20 mouse cellular contexts compared by ENCODE assay signal in genomic region chr4:99141578-99141977, GRCm38 (mm10). TPM values are rescaled to one million over a fixed set of nuclear protein-coding genes. Genes with fewer than 3 reads are reported as not detected.
A peak's percentile ranks its signal among the peaks of the same experiment; 100 is the strongest.
DNase-seq lines count a peak whose midpoint lies in the region; ATAC-seq and TF ChIP-seq lines count a peak whose summit lies in the region.
"Had no signal": no experiment of that assay in that cellular context is flagged by ENCODE, and none has a peak within 500 bp of the region (broad histone marks: within the 10 kb centered on the region; RNA-seq: fewer than 3 reads in every experiment).

No protein-coding gene starts in this region.

- no peak for TF ChIP-seq POLR2A in lung, adult 2 months (IDR thresholded peaks at IDR 0.05; ENCODE audit: borderline replicate concordance, extremely low read depth, low read depth, low read length)
- no peak for TF ChIP-seq POLR2A in cerebellum, adult 2 months (IDR thresholded peaks at IDR 0.05; ENCODE audit: borderline replicate concordance, insufficient read depth, low read length)

- no peaks in the 10 kb centered on the region for H3K4me1 ChIP-seq in lung, postnatal 0 days (ENCODE audit: insufficient read depth, low read depth, low read length)
- H3K4me1 ChIP-seq in lung, adult 2 months (ENCODE audit: control insufficient read depth, insufficient read depth, low read length) = no peaks in the 10 kb centered on the region
- no peaks in the 10 kb centered on the region; the same call in 1 of the 2 replicates for H3K4me1 ChIP-seq in intestine, postnatal 0 days (replicated peaks; ENCODE audit: control insufficient read depth, insufficient read depth, low read length)
- H3K4me1 ChIP-seq in kidney, postnatal 0 days (replicated peaks; ENCODE audit: insufficient read depth, low read length) = no peaks in the 10 kb centered on the region; the same call in 1 of the 2 replicates
- no peaks in the 10 kb centered on the region for H3K4me1 ChIP-seq in stomach, embryonic 15.5 days
- H3K4me1 ChIP-seq in cerebellum, adult 2 months (ENCODE audit: control insufficient read depth, insufficient read depth, low read length) = no peaks in the 10 kb centered on the region
- no peaks in the 10 kb centered on the region for H3K4me1 ChIP-seq in midbrain, embryonic 16.5 days (ENCODE audit: control insufficient read depth, insufficient read depth, low read length)
- H3K4me1 ChIP-seq: embryonic facial prominence, embryonic 13.5 days; forebrain, embryonic 15.5 days; hindbrain, embryonic 10.5 days; neural tube, embryonic 12.5 days had no signal

- H3K36me3 ChIP-seq in lung, postnatal 0 days (ENCODE audit: insufficient read depth, low read length) = no peaks in the 10 kb centered on the region
- H3K36me3 ChIP-seq in intestine, postnatal 0 days (ENCODE audit: control insufficient read depth, insufficient read depth) = no peaks in the 10 kb centered on the region
- H3K36me3 ChIP-seq in kidney, postnatal 0 days (ENCODE audit: insufficient read depth, low read length) = no peaks in the 10 kb centered on the region
- no peaks in the 10 kb centered on the region for H3K36me3 ChIP-seq in stomach, embryonic 15.5 days
- no peaks in the 10 kb centered on the region for H3K36me3 ChIP-seq in midbrain, embryonic 16.5 days (ENCODE audit: control insufficient read depth, insufficient read depth, low read length)
- H3K36me3 ChIP-seq: embryonic facial prominence, embryonic 13.5 days; forebrain, embryonic 15.5 days; hindbrain, embryonic 10.5 days; liver, embryonic 12.5 days; neural tube, embryonic 12.5 days had no signal

- H3K27me3 ChIP-seq in lung, postnatal 0 days (replicated peaks; ENCODE audit: insufficient read depth, low read length) = no peaks in the 10 kb centered on the region
- no peaks in the 10 kb centered on the region for H3K27me3 ChIP-seq in intestine, postnatal 0 days (replicated peaks; ENCODE audit: control insufficient read depth, insufficient read depth, low read length)
- no peaks in the 10 kb centered on the region for H3K27me3 ChIP-seq in kidney, postnatal 0 days (ENCODE audit: insufficient read depth, low read length)
- no peaks in the 10 kb centered on the region for H3K27me3 ChIP-seq in stomach, embryonic 15.5 days (replicated peaks)
- no peaks in the 10 kb centered on the region for H3K27me3 ChIP-seq in cerebellum, adult 2 months (ENCODE audit: control insufficient read depth, insufficient read depth, low read length)
- H3K27me3 ChIP-seq in midbrain, embryonic 16.5 days (ENCODE audit: control insufficient read depth, insufficient read depth, low read depth, low read length) = no peaks in the 10 kb centered on the region
- H3K27me3 ChIP-seq: embryonic facial prominence, embryonic 13.5 days; forebrain, embryonic 15.5 days; neural tube, embryonic 12.5 days had no signal

- H3K4me3 ChIP-seq in lung, postnatal 0 days (ENCODE audit: low read depth, low read length) = no peak overlapping the region
- no peak overlapping the region for H3K4me3 ChIP-seq in lung, adult 2 months (replicated peaks; ENCODE audit: extremely low read depth, low read depth, low read length)
- H3K4me3 ChIP-seq in intestine, postnatal 0 days (ENCODE audit: low read depth, low read length) = no peak overlapping the region
- no peak overlapping the region for H3K4me3 ChIP-seq in kidney, postnatal 0 days (replicated peaks; ENCODE audit: low read depth, low read length)
- no peak overlapping the region for H3K4me3 ChIP-seq in stomach, embryonic 15.5 days (replicated peaks)
- H3K4me3 ChIP-seq in cerebellum, adult 2 months (replicated peaks; ENCODE audit: insufficient read depth, low read depth, low read length) = no peak overlapping the region
- no peak overlapping the region for H3K4me3 ChIP-seq in midbrain, embryonic 16.5 days (ENCODE audit: low read depth, low read length)
- H3K4me3 ChIP-seq: embryonic facial prominence, embryonic 13.5 days; forebrain, embryonic 15.5 days; hindbrain, embryonic 10.5 days; liver, embryonic 12.5 days; neural tube, embryonic 12.5 days had no signal

- no peak overlapping the region for H3K9ac ChIP-seq in lung, postnatal 0 days (replicated peaks; ENCODE audit: low read depth)
- H3K9ac ChIP-seq in intestine, postnatal 0 days (ENCODE audit: low read depth, low read length) = no peak overlapping the region
- no peak overlapping the region for H3K9ac ChIP-seq in kidney, postnatal 0 days (ENCODE audit: low read depth, low read length)
- no peak overlapping the region for H3K9ac ChIP-seq in stomach, embryonic 15.5 days
- no peak overlapping the region for H3K9ac ChIP-seq in midbrain, embryonic 16.5 days (ENCODE audit: low read depth, low read length)
- H3K9ac ChIP-seq: embryonic facial prominence, embryonic 13.5 days; forebrain, embryonic 15.5 days; liver, embryonic 12.5 days; neural tube, embryonic 12.5 days had no signal

- no peak overlapping the region for H3K27ac ChIP-seq in lung, postnatal 0 days (ENCODE audit: low read length)
- H3K27ac ChIP-seq in intestine, postnatal 0 days (ENCODE audit: low read depth, low read length) = no peak overlapping the region
- no peak overlapping the region for H3K27ac ChIP-seq in kidney, postnatal 0 days
- H3K27ac ChIP-seq in stomach, embryonic 15.5 days = peak overlapping the region; percentile 64
- H3K27ac ChIP-seq in cerebellum, adult 2 months (ENCODE audit: insufficient read depth, low read length) = no peak overlapping the region
- H3K27ac ChIP-seq in midbrain, embryonic 16.5 days (ENCODE audit: low read length) = no peak overlapping the region
- H3K27ac ChIP-seq: embryonic facial prominence, embryonic 13.5 days; forebrain, embryonic 15.5 days; hindbrain, embryonic 10.5 days; hindbrain, postnatal 0 days; liver, embryonic 12.5 days; neural tube, embryonic 12.5 days had no signal

- peak; percentile 71 for ATAC-seq in lung, postnatal 0 days
- peak; percentile 84 for ATAC-seq in intestine, postnatal 0 days
- 0 out of 2 replicates have a peak, but pooled peaks have one; percentile 57 for ATAC-seq in kidney, postnatal 0 days (replicated peaks; ENCODE audit: low FRiP score, low read depth)
- ATAC-seq in stomach, embryonic 15.5 days (ENCODE audit: insufficient read depth, low FRiP score, low read depth) = peak; percentile 86
- ATAC-seq in midbrain, embryonic 16.5 days = no peak
- ATAC-seq: forebrain, embryonic 15.5 days; hindbrain, postnatal 0 days; liver, embryonic 12.5 days had no signal

- no peaks in the 10 kb centered on the region for H3K9me3 ChIP-seq in lung, postnatal 0 days (ENCODE audit: low read length)
- no peaks in the 10 kb centered on the region for H3K9me3 ChIP-seq in intestine, postnatal 0 days (ENCODE audit: control insufficient read depth)
- H3K9me3 ChIP-seq in kidney, postnatal 0 days (replicated peaks; ENCODE audit: low read length) = no peaks in the 10 kb centered on the region
- no peaks in the 10 kb centered on the region for H3K9me3 ChIP-seq in stomach, embryonic 15.5 days
- peaks cover 3% of the 10 kb centered on the region; the same call in 1 of the 2 replicates for H3K9me3 ChIP-seq in midbrain, embryonic 16.5 days (replicated peaks; ENCODE audit: control insufficient read depth, low read length, poor library complexity, severe bottlenecking)
- H3K9me3 ChIP-seq: embryonic facial prominence, embryonic 13.5 days; forebrain, embryonic 15.5 days; hindbrain, embryonic 10.5 days; liver, embryonic 12.5 days; neural tube, embryonic 12.5 days had no signal

- WGBS in lung, postnatal 0 days = 41% methylated on average over 3 of the region's 3 CpGs
- WGBS in lung, adult 2 months = 54% methylated on average over 3 of the region's 3 CpGs
- 35% methylated on average over 3 of the region's 3 CpGs for WGBS in intestine, postnatal 0 days
- WGBS in kidney, postnatal 0 days = 42% methylated on average over 3 of the region's 3 CpGs
- WGBS in stomach, embryonic 15.5 days = 69% methylated on average over 3 of the region's 3 CpGs
- 84% methylated on average over 3 of the region's 3 CpGs for WGBS in cerebellum, adult 2 months
- WGBS in midbrain, embryonic 16.5 days = 84% methylated on average over 3 of the region's 3 CpGs

- TF ChIP-seq CTCF in lung, postnatal 0 days (IDR thresholded peaks at IDR 0.05) = no peak
- no peak for TF ChIP-seq CTCF in lung, adult 2 months (IDR thresholded peaks at IDR 0.05; ENCODE audit: insufficient read depth, low read length)
- no peak for TF ChIP-seq CTCF in intestine, postnatal 0 days (IDR thresholded peaks at IDR 0.05; ENCODE audit: low read depth)
- no peak for TF ChIP-seq CTCF in kidney, postnatal 0 days (IDR thresholded peaks at IDR 0.05; ENCODE audit: low read depth)
- no peak for TF ChIP-seq CTCF in cerebellum, adult 2 months (IDR thresholded peaks at IDR 0.05; ENCODE audit: borderline replicate concordance, insufficient read depth, low read depth, low read length)

- DNase-seq in lung, postnatal 0 days (ENCODE audit: low spot score) = peak; percentile 69
- DNase-seq in lung, adult 2 months = no peak
- DNase-seq in kidney, postnatal 0 days (ENCODE audit: low spot score) = no peak
- no peak for DNase-seq in cerebellum, adult 2 months
- DNase-seq in MN1 (ENCODE audit: low spot score) = no peak
- DNase-seq: adrenal gland, adult 2 months; cerebellum, adult 9-11 months; gastrocnemius, postnatal 14 days; thymus, adult 18-20 months; thymus, postnatal 4 days had no signal

- H3K4me2 ChIP-seq in lung, postnatal 0 days (replicated peaks; ENCODE audit: low read depth, low read length) = no peak overlapping the region
- no peak overlapping the region for H3K4me2 ChIP-seq in intestine, postnatal 0 days (replicated peaks; ENCODE audit: low read depth)
- H3K4me2 ChIP-seq in kidney, postnatal 0 days (ENCODE audit: low read length) = no peak overlapping the region
- no peak overlapping the region for H3K4me2 ChIP-seq in stomach, embryonic 15.5 days
- H3K4me2 ChIP-seq in midbrain, embryonic 16.5 days (ENCODE audit: low read length) = no peak overlapping the region
- H3K4me2 ChIP-seq: embryonic facial prominence, embryonic 13.5 days; forebrain, embryonic 15.5 days; liver, embryonic 12.5 days; midbrain, embryonic 11.5 days; neural tube, embryonic 12.5 days had no signal

- TF ChIP-seq EP300 in lung, postnatal 0 days (IDR thresholded peaks at IDR 0.05) = no peak

RNA-seq across cellular contexts. Expression of gene Dock7, which starts 20.9 kb away (rescaled TPM):
- 20.1 and 23.0 TPM in 2 replicates for polyA plus RNA-seq in lung, postnatal 0 days (2015; fragmentation: Nextera tagmentation; extraction: Ambion mirVana)
- polyA plus RNA-seq in lung, adult 2 months (2012; rRNA removed) = 25.7 and 38.0 TPM in 2 replicates
- polyA plus RNA-seq in intestine, postnatal 0 days (2015; fragmentation: Nextera tagmentation; extraction: Ambion mirVana) = 18.7 and 21.3 TPM in 2 replicates
- polyA plus RNA-seq in kidney, postnatal 0 days (2015; fragmentation: Nextera tagmentation; extraction: Ambion mirVana) = 38.9 and 39.6 TPM in 2 replicates
- 41.7 and 48.8 TPM in 2 replicates for polyA plus RNA-seq in stomach, embryonic 15.5 days (2015; fragmentation: Nextera tagmentation; extraction: Ambion mirVana)
- polyA plus RNA-seq in cerebellum, adult 2 months (2012; rRNA removed) = 47.5 and 48.2 TPM in 2 replicates
- 64.4 and 74.4 TPM in 2 replicates for polyA plus RNA-seq in midbrain, embryonic 16.5 days (2015; fragmentation: Nextera tagmentation; extraction: Ambion mirVana)

RNA-seq across cellular contexts. Expression of gene Atg4c, which starts 52.2 kb away (rescaled TPM):
- polyA plus RNA-seq in lung, postnatal 0 days (2015; fragmentation: Nextera tagmentation; extraction: Ambion mirVana) = 8.1 and 8.9 TPM in 2 replicates
- 3.7 and 4.6 TPM in 2 replicates for polyA plus RNA-seq in lung, adult 2 months (2012; rRNA removed)
- polyA plus RNA-seq in intestine, postnatal 0 days (2015; fragmentation: Nextera tagmentation; extraction: Ambion mirVana) = 12.2 and 13.4 TPM in 2 replicates
- polyA plus RNA-seq in kidney, postnatal 0 days (2015; fragmentation: Nextera tagmentation; extraction: Ambion mirVana) = 13.1 and 14.7 TPM in 2 replicates
- polyA plus RNA-seq in stomach, embryonic 15.5 days (2015; fragmentation: Nextera tagmentation; extraction: Ambion mirVana) = 11.8 and 12.5 TPM in 2 replicates
- 25.5 and 27.6 TPM in 2 replicates for polyA plus RNA-seq in cerebellum, adult 2 months (2012; rRNA removed)
- polyA plus RNA-seq in midbrain, embryonic 16.5 days (2015; fragmentation: Nextera tagmentation; extraction: Ambion mirVana) = 20.6 and 21.3 TPM in 2 replicates
